Mouse (Mus musculus): ENCODE measurements around the gene Steap3. TPM values are rescaled to one million over a fixed set of nuclear protein-coding genes. Genes with fewer than 3 reads are reported as not detected.

Steap3 gene
- total and polyA plus RNA-seq, 2 experiments from 2014 or later = 3.7 to 5.9 TPM

- no peak overlapping the region for H3K4me3 ChIP-seq (ENCODE audit: low read depth, low read length)
- no peak for TF ChIP-seq CTCF (IDR thresholded peaks at IDR 0.05)
- 83% methylated on average over 4 of the region's 4 CpGs for WGBS
- H3K27me3 ChIP-seq (ENCODE audit: insufficient read depth, low read length) = no peaks in the 10 kb centered on the region; the same call in 1 of the 2 replicates
- H3K27ac ChIP-seq (ENCODE audit: low read depth, low read length) = no peak overlapping the region
- H3K9ac ChIP-seq (replicated peaks; ENCODE audit: low read length, poor library complexity, severe bottlenecking) = no peak overlapping the region
- no peak overlapping the region for H3K4me2 ChIP-seq (ENCODE audit: low read depth, low read length, poor library complexity, severe bottlenecking)
- H3K9me3 ChIP-seq (ENCODE audit: low read length) = no peaks in the 10 kb centered on the region
- ATAC-seq (ENCODE audit: low FRiP score) (no peak), DNase-seq (ENCODE audit: low spot score) (no peak)
- peaks cover 6% of the 10 kb centered on the region; the same call in 1 of the 2 replicates for H3K4me1 ChIP-seq (ENCODE audit: insufficient read depth, low read length)
- H3K36me3 ChIP-seq (ENCODE audit: insufficient read depth, low read length) = no peaks in the 10 kb centered on the region
Observed at GRCm38 (mm10) chr1:120174991-120175390, 97.5 kb downstream of the Steap3 start.

DNA sequence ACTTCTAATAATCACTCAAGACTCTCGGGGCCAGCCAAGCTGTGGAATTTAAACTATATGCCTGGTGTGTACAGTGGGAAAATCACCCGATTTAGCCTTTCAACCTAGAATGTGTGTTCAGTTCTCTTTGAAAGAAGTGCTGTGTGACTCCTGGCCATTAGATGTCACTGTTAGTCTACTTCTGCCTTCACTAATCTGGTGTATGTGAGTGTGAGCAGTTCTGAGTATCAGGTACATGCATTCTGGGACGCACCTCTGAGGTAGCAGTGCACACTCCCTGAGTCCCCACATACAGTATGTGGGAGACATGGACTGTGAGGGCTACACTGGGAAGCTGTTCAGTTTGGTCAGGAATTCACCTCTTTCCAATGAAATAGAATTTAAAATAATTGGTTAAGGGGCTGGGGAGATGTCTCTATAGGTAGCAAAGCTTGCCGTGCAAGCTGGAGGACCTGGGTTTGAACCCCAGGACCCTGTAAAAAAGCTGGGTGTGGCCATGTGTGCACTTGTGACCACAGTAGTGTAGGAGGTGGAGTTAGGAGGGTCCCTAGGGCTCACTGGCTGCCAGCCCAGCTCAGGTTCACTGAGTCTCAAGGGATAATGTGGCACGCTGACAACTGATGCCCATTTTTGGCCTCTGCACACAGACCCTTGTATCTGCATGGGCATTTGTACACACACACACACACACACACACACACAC is 100.5 kb downstream of the Steap3 start:
- H3K36me3 ChIP-seq (ENCODE audit: insufficient read depth, low read length) = no peaks in the 10 kb centered on the region
- WGBS = 52% methylated on average over 5 of the region's 5 CpGs
- H3K9me3 ChIP-seq (ENCODE audit: low read length) = no peaks in the 10 kb centered on the region
- DNase-seq (ENCODE audit: low spot score) (peak; percentile 76), ATAC-seq (ENCODE audit: low FRiP score) (peak; percentile 63; the same call in 1 of the 2 replicates)
- peaks cover 6% of the 10 kb centered on the region; the same call in 1 of the 2 replicates for H3K4me1 ChIP-seq (ENCODE audit: insufficient read depth, low read length)
- no peak overlapping the region for H3K4me2 ChIP-seq (ENCODE audit: low read depth, low read length, poor library complexity, severe bottlenecking)
- no peaks in the 10 kb centered on the region for H3K27me3 ChIP-seq (ENCODE audit: insufficient read depth, low read length)
- H3K9ac ChIP-seq (replicated peaks; ENCODE audit: low read length, poor library complexity, severe bottlenecking) = no peak overlapping the region
- H3K4me3 ChIP-seq (ENCODE audit: low read depth, low read length) = no peak overlapping the region
- H3K27ac ChIP-seq (ENCODE audit: low read depth, low read length) = no peak overlapping the region
- peak; percentile 94 for TF ChIP-seq CTCF (IDR thresholded peaks at IDR 0.05)

- Histone ChIP-seq H3K27me3 (ENCODE audit: insufficient read depth, low read length) (no peaks in the 10 kb centered on the region), H3K36me3 (ENCODE audit: insufficient read depth, low read length) (no peaks in the 10 kb centered on the region), H3K4me1 (ENCODE audit: insufficient read depth, low read length) (no peaks in the 10 kb centered on the region), H3K9ac (replicated peaks; ENCODE audit: low read length, poor library complexity, severe bottlenecking) (no peak overlapping the region), H3K27ac (ENCODE audit: low read depth, low read length) (no peak overlapping the region), H3K4me2 (ENCODE audit: low read depth, low read length, poor library complexity, severe bottlenecking) (no peak overlapping the region), H3K4me3 (ENCODE audit: low read depth, low read length) (no peak overlapping the region), H3K9me3 (ENCODE audit: low read length) (no peaks in the 10 kb centered on the region)
- no peak for DNase-seq (ENCODE audit: low spot score)
- no peak for ATAC-seq (ENCODE audit: low FRiP score)
- 83% methylated on average over 7 of the region's 7 CpGs for WGBS
- TF ChIP-seq CTCF (IDR thresholded peaks at IDR 0.05) = no peak
Observed at GRCm38 (mm10) chr1:120170307-120170706, 102.2 kb downstream of the Steap3 start.

- Histone ChIP-seq H3K27ac (ENCODE audit: low read depth, low read length) (no peak overlapping the region), H3K4me1 (ENCODE audit: insufficient read depth, low read length) (no peaks in the 10 kb centered on the region), H3K9ac (replicated peaks; ENCODE audit: low read length, poor library complexity, severe bottlenecking) (no peak overlapping the region), H3K4me3 (ENCODE audit: low read depth, low read length) (no peak overlapping the region), H3K27me3 (ENCODE audit: insufficient read depth, low read length) (no peaks in the 10 kb centered on the region), H3K9me3 (ENCODE audit: low read length) (no peaks in the 10 kb centered on the region), H3K4me2 (ENCODE audit: low read depth, low read length, poor library complexity, severe bottlenecking) (no peak overlapping the region), H3K36me3 (ENCODE audit: insufficient read depth, low read length) (no peaks in the 10 kb centered on the region)
- DNase-seq (ENCODE audit: low spot score) (no peak), ATAC-seq (ENCODE audit: low FRiP score) (no peak)
- no peak for TF ChIP-seq CTCF (IDR thresholded peaks at IDR 0.05)
- 87% methylated on average over 7 of the region's 7 CpGs for WGBS
Observed at GRCm38 (mm10) chr1:120168674-120169073, 103.8 kb downstream of the Steap3 start.

DNA sequence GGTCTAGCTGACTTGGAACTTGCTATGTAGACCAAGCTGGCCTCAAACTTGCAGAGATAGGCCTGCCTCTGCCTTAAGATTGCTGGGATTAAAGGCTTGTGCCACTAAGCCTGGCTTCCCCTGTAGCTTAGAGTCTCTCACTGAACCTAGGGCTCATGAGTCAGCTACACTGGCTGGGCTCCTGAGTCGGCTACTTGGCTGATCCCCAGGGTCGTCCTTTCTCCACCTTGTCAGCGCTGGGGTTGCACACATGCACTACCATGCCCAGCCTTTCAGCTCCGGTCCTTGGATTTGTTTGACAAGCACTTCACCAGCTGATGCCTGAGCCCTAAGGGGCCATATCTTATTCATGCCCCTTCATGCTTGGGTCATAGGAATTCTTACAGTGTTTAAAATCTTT is 104.5 kb downstream of the Steap3 start:
- H3K4me2 ChIP-seq (ENCODE audit: low read depth, low read length, poor library complexity, severe bottlenecking) = no peak overlapping the region
- H3K4me1 ChIP-seq (ENCODE audit: insufficient read depth, low read length) = no peaks in the 10 kb centered on the region
- DNase-seq (ENCODE audit: low spot score) (no peak), ATAC-seq (ENCODE audit: low FRiP score) (no peak)
- 62% methylated on average over 4 of the region's 4 CpGs for WGBS
- H3K27ac ChIP-seq (ENCODE audit: low read depth, low read length) = no peak overlapping the region
- no peaks in the 10 kb centered on the region for H3K27me3 ChIP-seq (ENCODE audit: insufficient read depth, low read length)
- no peak overlapping the region for H3K9ac ChIP-seq (replicated peaks; ENCODE audit: low read length, poor library complexity, severe bottlenecking)
- H3K9me3 ChIP-seq (ENCODE audit: low read length) = no peaks in the 10 kb centered on the region
- no peak for TF ChIP-seq CTCF (IDR thresholded peaks at IDR 0.05)
- no peaks in the 10 kb centered on the region for H3K36me3 ChIP-seq (ENCODE audit: insufficient read depth, low read length)
- no peak overlapping the region for H3K4me3 ChIP-seq (ENCODE audit: low read depth, low read length)

GRCm38 (mm10) chr1:120162616-120163015 is 109.9 kb downstream of the Steap3 start:
- Histone ChIP-seq H3K36me3 (ENCODE audit: insufficient read depth, low read length) (no peaks in the 10 kb centered on the region), H3K27ac (ENCODE audit: low read depth, low read length) (no peak overlapping the region), H3K4me3 (ENCODE audit: low read depth, low read length) (no peak overlapping the region), H3K27me3 (ENCODE audit: insufficient read depth, low read length) (no peaks in the 10 kb centered on the region), H3K4me1 (ENCODE audit: insufficient read depth, low read length) (no peaks in the 10 kb centered on the region), H3K4me2 (ENCODE audit: low read depth, low read length, poor library complexity, severe bottlenecking) (no peak overlapping the region), H3K9me3 (ENCODE audit: low read length) (no peaks in the 10 kb centered on the region), H3K9ac (replicated peaks; ENCODE audit: low read length, poor library complexity, severe bottlenecking) (no peak overlapping the region)
- WGBS = 93% methylated on average over 1 of the region's 1 CpGs
- no peak for TF ChIP-seq CTCF (IDR thresholded peaks at IDR 0.05)
- DNase-seq (ENCODE audit: low spot score) (no peak), ATAC-seq (ENCODE audit: low FRiP score) (no peak)
